Mouse (Mus musculus): Measurements from ENCODE around the gene Klhdc10.

Klhdc10 gene

DNA sequence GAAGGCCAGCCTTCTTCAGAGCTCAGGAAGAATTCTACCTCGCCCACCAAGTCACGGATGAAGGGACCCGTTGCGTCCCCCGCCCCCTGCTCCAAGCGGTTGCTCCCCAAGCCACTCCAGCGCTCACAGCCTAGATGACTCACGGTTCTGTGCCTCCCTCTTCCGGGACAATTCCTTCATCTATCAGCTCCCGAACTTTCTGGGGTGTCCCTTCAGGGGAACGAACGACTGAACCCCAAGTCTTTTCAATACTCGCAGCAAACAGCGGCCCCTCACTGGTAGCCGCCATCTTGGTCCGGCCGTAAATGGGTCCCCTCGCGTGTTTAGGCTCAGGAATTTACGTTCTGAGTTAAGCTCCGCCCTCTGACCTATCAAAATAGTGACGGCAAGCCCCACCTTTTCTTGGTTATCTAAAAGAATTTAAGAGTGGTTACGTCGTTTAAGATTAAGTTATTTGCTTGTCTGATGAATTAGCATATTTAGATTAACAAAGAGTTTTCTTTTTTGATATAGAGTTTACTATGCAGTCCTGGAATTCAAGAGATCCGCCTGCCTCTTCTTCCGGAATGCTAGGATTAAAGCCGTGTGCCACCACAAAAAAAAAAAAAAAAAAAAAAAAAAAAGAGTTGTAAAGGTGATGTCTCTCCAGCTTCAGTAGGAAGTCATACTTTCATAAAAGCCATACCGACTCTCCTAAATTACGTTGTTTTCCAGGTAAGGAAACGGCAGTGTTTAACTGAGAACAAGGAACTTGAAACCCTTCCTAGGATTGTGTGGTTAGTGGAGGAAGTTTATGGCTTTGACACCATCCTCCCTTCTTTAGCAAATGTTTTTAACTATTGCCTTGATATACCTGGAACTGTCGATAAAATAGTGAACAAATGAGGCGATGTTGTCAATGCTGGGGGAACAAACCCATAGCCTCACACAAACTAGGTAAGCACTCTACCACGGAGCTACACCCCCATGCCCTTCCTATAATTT is 10.7 kb upstream of the Klhdc10 start, which contains the start of gene Zc3hc1:
TSS of gene Zc3hc1 (minus strand) at position 315 of the 984 bp plus-strand sequence.
- peaks cover 10% of the 10 kb centered on the region for H3K4me1 ChIP-seq (replicated peaks; ENCODE audit: low read depth, low read length)
- TF ChIP-seq CTCF (conservative IDR thresholded peaks at IDR 0.05; ENCODE audit: low read length) (no peak), NANOG (IDR thresholded peaks at IDR 0.05; ENCODE audit: borderline replicate concordance, low read length) (no peak), POU5F1 (IDR thresholded peaks at IDR 0.05; ENCODE audit: borderline replicate concordance, low read length) (no peak)
- peak within 1 kb of the TSS; percentile 94 for H3K4me3 ChIP-seq (replicated peaks; ENCODE audit: low read length)
- H3K36me3 ChIP-seq (ENCODE audit: insufficient read depth, low read length) = peaks cover 20% of the 10 kb centered on the region
- H3K27me3 ChIP-seq (ENCODE audit: insufficient read depth, low read length) = peaks cover 5% of the 10 kb centered on the region; the same call in 1 of the 2 replicates
- H3K9me3 ChIP-seq (ENCODE audit: low read length) = no peaks in the 10 kb centered on the region

DNA sequence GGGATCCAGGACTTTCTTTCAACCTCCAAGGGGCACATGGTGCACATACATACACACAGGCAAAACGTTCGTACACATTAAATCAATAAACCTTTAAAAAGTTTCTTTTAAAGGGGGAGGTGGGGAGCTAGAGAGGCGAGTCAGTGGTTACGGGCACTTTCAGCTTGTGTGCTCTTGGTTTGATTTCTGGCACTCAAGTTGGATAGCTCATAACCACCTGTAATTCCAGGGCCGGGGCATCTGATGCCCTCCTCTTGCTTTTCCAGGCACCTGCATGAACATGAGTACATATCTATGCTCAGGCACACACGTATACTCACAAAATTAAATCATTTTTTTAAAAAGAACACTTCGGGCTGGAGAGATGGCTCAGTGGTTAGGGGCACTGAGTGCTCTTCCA is 9.7 kb upstream of the Klhdc10 start:
- no peak overlapping the region for H3K4me3 ChIP-seq (replicated peaks; ENCODE audit: low read length)
- H3K4me1 ChIP-seq (replicated peaks; ENCODE audit: low read depth, low read length) = peaks cover 10% of the 10 kb centered on the region
- no peaks in the 10 kb centered on the region for H3K9me3 ChIP-seq (ENCODE audit: low read length)
- TF ChIP-seq CTCF (conservative IDR thresholded peaks at IDR 0.05; ENCODE audit: low read length) = no peak
- peaks cover 10% of the 10 kb centered on the region for H3K36me3 ChIP-seq (ENCODE audit: insufficient read depth, low read length)
- H3K27me3 ChIP-seq (ENCODE audit: insufficient read depth, low read length) = peaks cover 5% of the 10 kb centered on the region; the same call in 1 of the 2 replicates

DNA sequence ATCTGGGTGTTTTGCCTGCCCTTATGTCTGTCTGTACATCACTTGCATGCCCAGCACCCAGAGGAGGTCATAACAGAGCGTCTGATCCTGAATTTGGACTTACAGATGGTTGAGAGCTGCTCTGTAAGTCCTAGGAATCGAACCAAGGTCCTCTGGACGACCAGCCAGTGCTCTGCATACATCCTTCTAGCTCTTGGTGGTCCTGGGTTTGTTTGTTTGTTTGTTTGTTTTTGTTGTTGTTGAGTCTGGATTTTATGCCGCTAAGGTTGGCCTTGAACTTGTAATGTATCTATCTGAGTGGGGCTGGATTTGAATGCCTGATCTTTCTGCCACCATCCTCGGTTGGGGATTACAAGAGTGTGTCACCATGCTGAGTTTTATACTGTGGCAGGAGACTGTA is 1.5 kb upstream of the Klhdc10 start:
- no peaks in the 10 kb centered on the region for H3K9me3 ChIP-seq (ENCODE audit: low read length)
- H3K36me3 ChIP-seq (ENCODE audit: insufficient read depth, low read length) = no peaks in the 10 kb centered on the region
- no peak for TF ChIP-seq NANOG (IDR thresholded peaks at IDR 0.05; ENCODE audit: borderline replicate concordance, low read length)
- no peak for TF ChIP-seq POU5F1 (IDR thresholded peaks at IDR 0.05; ENCODE audit: borderline replicate concordance, low read length)
- TF ChIP-seq CTCF (conservative IDR thresholded peaks at IDR 0.05; ENCODE audit: low read length) = no peak
- 0 out of 2 replicates have a peak overlapping the region, but pooled peaks have one; percentile 96 for H3K4me3 ChIP-seq (replicated peaks; ENCODE audit: low read length)
- peaks cover 25% of the 10 kb centered on the region for H3K4me1 ChIP-seq (replicated peaks; ENCODE audit: low read depth, low read length)
- no peaks in the 10 kb centered on the region for H3K27me3 ChIP-seq (ENCODE audit: insufficient read depth, low read length)

DNA sequence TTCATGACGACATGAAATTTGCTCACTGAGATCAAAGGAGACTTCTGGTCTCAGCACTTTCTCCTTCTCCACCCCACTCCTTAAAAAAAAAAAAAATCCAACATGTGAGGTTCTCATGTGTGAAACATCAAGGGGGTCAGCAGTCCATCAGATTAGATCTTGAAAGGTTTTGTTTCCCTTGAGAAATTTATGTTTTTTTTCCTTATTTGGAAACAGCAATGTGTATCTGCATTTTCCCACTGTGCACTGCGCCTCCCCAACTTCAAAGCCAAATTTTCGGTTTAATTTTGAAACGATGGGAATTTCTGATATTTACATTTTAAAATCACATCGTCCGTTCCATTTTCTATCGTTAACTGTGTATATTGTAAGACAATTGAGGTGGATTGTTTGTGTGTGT is 952 bp upstream of the Klhdc10 start:
- Histone ChIP-seq H3K4me1 (replicated peaks; ENCODE audit: low read depth, low read length) (peaks cover 25% of the 10 kb centered on the region), H3K27me3 (ENCODE audit: insufficient read depth, low read length) (no peaks in the 10 kb centered on the region), H3K4me3 (replicated peaks; ENCODE audit: low read length) (peak overlapping the region; percentile 96), H3K36me3 (ENCODE audit: insufficient read depth, low read length) (no peaks in the 10 kb centered on the region), H3K9me3 (ENCODE audit: low read length) (no peaks in the 10 kb centered on the region)
- no peak for TF ChIP-seq NANOG (IDR thresholded peaks at IDR 0.05; ENCODE audit: borderline replicate concordance, low read length)
- TF ChIP-seq CTCF (conservative IDR thresholded peaks at IDR 0.05; ENCODE audit: low read length) = no peak
- no peak for TF ChIP-seq POU5F1 (IDR thresholded peaks at IDR 0.05; ENCODE audit: borderline replicate concordance, low read length)

DNA sequence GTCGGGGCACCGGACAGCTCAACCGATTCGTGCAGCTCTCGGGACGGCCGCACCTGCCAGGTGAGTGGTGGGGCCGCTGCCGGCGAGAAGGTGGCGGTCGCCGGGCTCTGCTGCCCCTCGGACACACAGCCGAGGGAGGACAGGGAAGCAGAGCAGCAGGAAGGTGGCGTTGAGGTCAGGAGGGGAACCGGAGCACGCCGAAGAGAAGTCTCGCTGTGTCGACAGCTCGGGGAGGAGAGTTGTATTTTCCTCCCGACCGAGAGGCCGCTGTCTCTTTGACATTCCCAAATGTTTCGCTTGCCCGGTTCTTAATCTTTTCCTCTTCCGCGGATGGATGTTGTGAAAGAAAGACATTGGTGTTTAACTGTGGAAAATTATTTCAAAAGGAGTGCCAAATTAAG is 423 bp downstream of the Klhdc10 start:
- peaks cover 25% of the 10 kb centered on the region for H3K4me1 ChIP-seq (replicated peaks; ENCODE audit: low read depth, low read length)
- peak overlapping the region; percentile 96 for H3K4me3 ChIP-seq (replicated peaks; ENCODE audit: low read length)
- H3K36me3 ChIP-seq (ENCODE audit: insufficient read depth, low read length) = no peaks in the 10 kb centered on the region
- TF ChIP-seq POU5F1 (IDR thresholded peaks at IDR 0.05; ENCODE audit: borderline replicate concordance, low read length) = no peak
- no peak for TF ChIP-seq NANOG (IDR thresholded peaks at IDR 0.05; ENCODE audit: borderline replicate concordance, low read length)
- TF ChIP-seq CTCF (conservative IDR thresholded peaks at IDR 0.05; ENCODE audit: low read length) = no peak
- H3K9me3 ChIP-seq (ENCODE audit: low read length) = no peaks in the 10 kb centered on the region
- H3K27me3 ChIP-seq (ENCODE audit: insufficient read depth, low read length) = no peaks in the 10 kb centered on the region

DNA sequence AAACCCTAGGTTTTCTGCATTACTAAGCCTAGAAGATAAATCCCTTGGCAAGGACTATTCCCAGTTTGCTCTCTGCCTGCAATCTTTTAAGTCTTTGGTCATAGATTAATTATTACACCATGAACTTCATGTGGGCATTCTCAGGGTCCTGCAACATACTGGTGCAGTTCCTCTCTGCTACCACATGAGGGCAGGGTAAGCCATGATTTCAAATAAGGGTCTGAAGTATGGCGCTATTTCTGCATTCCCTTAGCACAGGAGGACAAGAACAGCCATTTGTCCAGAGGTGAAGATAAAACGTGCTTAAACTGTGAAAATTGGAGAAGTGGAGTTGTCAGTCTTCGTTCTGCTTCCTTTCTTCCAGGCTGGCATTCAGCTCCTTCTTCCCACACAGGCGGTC is 1.8 kb downstream of the Klhdc10 start:
- Histone ChIP-seq H3K9me3 (ENCODE audit: low read length) (no peaks in the 10 kb centered on the region), H3K27me3 (ENCODE audit: insufficient read depth, low read length) (no peaks in the 10 kb centered on the region), H3K4me1 (replicated peaks; ENCODE audit: low read depth, low read length) (peaks cover 27% of the 10 kb centered on the region), H3K36me3 (ENCODE audit: insufficient read depth, low read length) (no peaks in the 10 kb centered on the region), H3K4me3 (replicated peaks; ENCODE audit: low read length) (no peak overlapping the region)
- TF ChIP-seq CTCF (conservative IDR thresholded peaks at IDR 0.05; ENCODE audit: low read length) (peak; percentile 96), POU5F1 (IDR thresholded peaks at IDR 0.05; ENCODE audit: borderline replicate concordance, low read length) (no peak)

DNA sequence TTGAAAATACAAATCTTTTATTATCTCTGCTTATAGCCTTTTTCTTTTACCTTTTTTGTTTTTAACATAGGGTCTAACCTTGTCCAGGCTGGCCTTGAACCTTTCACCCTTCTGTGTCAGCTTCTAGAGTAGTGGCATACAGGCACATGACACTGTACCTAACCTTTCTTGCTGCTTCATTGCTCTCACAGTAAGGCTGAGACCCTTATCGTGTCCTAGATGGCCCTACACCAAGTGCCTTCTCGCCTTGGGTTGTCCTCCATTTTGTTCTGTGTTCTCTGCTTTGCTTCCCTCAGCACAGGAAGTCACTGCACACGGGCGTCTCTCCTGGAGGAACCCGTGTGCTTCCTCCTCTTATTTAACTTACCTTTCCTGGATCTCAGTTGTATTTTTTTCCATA is 3.0 kb downstream of the Klhdc10 start:
- Histone ChIP-seq H3K36me3 (ENCODE audit: insufficient read depth, low read length) (peaks cover 3% of the 10 kb centered on the region; the same call in 1 of the 2 replicates), H3K27me3 (ENCODE audit: insufficient read depth, low read length) (no peaks in the 10 kb centered on the region), H3K4me3 (replicated peaks; ENCODE audit: low read length) (no peak overlapping the region), H3K9me3 (ENCODE audit: low read length) (no peaks in the 10 kb centered on the region), H3K4me1 (replicated peaks; ENCODE audit: low read depth, low read length) (peaks cover 27% of the 10 kb centered on the region)
- TF ChIP-seq CTCF (conservative IDR thresholded peaks at IDR 0.05; ENCODE audit: low read length) (no peak), NANOG (IDR thresholded peaks at IDR 0.05; ENCODE audit: borderline replicate concordance, low read length) (no peak)

DNA sequence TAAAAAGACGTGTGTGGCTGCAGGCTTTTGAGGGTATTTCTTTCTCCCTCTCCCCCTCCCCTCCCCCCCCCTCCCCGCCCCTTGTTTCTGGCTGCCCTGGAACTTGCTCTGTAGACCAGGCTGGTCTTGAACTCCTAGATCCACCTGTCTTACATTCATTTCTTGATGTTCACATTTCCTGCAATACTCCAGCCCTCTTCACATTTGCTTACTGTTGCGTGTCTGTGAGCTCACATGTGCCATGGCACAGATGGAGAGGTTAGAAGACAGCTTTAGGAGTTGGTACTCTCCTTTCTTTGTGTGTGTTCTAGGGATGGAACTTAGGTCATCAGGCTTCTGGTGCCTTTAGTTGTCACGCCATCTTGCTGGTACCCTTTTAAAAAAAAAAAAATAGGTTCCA is 6.6 kb downstream of the Klhdc10 start:
- no peaks in the 10 kb centered on the region for H3K9me3 ChIP-seq (ENCODE audit: low read length)
- TF ChIP-seq POU5F1 (IDR thresholded peaks at IDR 0.05; ENCODE audit: borderline replicate concordance, low read length) = no peak
- no peak for TF ChIP-seq CTCF (conservative IDR thresholded peaks at IDR 0.05; ENCODE audit: low read length)
- TF ChIP-seq NANOG (IDR thresholded peaks at IDR 0.05; ENCODE audit: borderline replicate concordance, low read length) = no peak
- H3K4me3 ChIP-seq (replicated peaks; ENCODE audit: low read length) = no peak overlapping the region
- peaks cover 8% of the 10 kb centered on the region for H3K4me1 ChIP-seq (replicated peaks; ENCODE audit: low read depth, low read length)
- H3K27me3 ChIP-seq (ENCODE audit: insufficient read depth, low read length) = no peaks in the 10 kb centered on the region
- peaks cover 12% of the 10 kb centered on the region; the same call in 1 of the 2 replicates for H3K36me3 ChIP-seq (ENCODE audit: insufficient read depth, low read length)

Data from E14TG2a.4 (cell line).